Mouse (Mus musculus) spleen, embryonic (tissue): ENCODE data around the gene Ankzf1.
"Not testable (repeated sequence)": the region's sequence is repeated elsewhere in the genome, so short reads cannot be mapped to it uniquely, and the experiment has no call there.

Source experiments
- CTCF ChIA-PET: fragments of 350-600 bp; sonication (Branson Sonifier 250); formaldehyde crosslinking; loops from one replicate; lab custom pipeline; 2022; lab: Charles Lee

Gene Ankzf1

GRCm38 (mm10) chr1:75222926-75223325 lies 31.0 kb downstream of the Ankzf1 start:
- CTCF ChIA-PET, result no interaction called here

DNA sequence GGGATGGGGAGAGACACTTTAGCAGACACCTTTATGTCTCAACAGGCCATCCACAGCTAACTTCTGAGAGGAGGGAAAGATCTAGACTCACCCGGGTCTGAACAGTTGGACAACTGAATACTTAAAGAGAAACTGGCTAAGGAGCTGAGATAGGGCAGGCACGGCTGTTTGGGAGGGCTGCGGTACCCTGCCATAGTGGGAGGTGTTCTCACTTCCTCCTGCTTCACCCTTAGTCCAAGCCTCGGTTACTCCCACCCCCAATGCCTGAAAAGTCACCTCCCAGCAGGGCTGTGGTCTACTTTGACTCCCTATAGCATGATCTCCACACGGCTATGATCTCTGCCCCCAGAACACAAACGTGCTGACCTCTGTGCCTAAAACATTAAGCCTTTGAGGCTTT lies 31.6 kb downstream of the Ankzf1 start:
- CTCF ChIA-PET, result interaction anchor here (0.7 kb wide), 1 partner anchor 12 kb away, joined by 9 read pairs; no protein-coding TSS in a partner anchor

- CTCF ChIA-PET, result no interaction called here
Measured at GRCm38 (mm10) chr1:75225473-75225872, 33.5 kb downstream of the Ankzf1 start.

DNA sequence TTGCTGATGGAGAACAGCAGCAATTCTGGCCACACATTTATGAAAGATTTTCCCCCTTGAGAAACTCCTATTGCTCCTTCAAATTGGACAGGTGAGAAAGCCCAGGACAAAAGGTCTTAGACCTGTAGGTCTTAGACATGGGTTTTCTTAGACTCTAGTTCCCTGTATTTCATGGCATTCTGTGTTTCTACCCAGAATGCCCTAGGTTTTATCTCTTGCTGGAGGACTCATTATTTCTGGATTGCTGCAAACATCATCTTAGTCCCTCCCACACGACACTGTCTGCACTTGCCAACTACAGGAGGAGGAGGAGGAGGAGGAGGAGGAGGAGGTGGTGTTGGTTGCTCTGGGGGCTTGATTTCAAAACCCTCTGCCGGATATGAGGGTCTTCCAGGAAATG lies 34.2 kb downstream of the Ankzf1 start:
- CTCF ChIA-PET, result no interaction called here

- CTCF ChIA-PET, result interaction anchor here (0.7 kb wide), 1 partner anchor 24 kb away, joined by 3 read pairs; no protein-coding TSS in a partner anchor
Measured at GRCm38 (mm10) chr1:75227653-75228052, 35.7 kb downstream of the Ankzf1 start.

- CTCF ChIA-PET, result no interaction called here
Measured at GRCm38 (mm10) chr1:75229158-75229557, 37.2 kb downstream of the Ankzf1 start.

DNA sequence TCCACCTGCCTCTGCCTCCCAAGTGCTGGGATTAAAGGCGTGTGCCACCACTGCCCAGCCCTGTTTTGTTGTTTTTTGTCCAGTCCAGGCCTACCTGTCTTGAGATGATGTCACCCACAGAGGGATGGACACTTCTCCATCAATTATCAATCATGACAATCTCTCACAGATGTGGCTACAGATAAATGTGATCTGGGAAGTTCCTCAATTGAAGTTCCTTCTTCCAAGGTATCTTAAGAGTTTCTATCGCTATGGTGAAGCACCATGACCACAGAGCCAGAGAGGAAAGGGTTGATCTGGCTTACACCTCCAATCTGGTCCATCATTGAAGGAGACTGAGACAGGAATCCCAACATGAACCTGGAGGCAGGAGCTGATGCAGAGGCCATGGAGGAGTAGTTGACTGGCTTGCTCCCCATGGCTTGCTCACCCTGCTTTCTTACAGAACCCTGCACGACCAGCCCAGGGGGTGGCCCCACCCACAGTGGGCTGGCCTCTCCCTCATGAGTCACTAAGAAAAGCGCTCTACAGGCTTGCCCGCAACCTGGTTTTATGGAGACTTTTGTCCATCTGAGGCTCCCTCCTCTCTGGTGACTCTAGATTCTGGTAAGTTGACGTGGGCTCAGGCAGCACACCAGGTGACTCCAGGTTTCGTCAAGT lies 38.5 kb downstream of the Ankzf1 start:
- CTCF ChIA-PET, result no interaction called here

DNA sequence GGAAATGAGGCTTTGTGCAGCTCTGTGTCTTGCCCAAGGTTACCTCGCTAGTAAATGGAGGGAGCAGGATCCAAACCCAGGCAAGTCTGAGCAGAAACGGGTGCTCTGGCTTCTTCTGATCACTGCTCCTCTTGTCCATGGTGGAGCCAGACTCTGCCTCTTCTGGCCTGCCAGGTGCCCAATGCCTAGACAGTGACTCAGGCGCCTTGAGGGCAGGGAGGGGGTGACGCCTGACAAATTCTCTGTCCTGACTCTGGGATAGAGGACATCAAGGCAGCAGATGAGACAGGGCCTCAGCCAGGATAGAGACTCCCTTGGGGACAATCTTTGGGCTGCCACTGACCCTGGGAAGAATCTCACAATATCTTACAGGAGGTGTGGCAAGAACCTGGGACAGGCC lies 39.3 kb downstream of the Ankzf1 start:
- CTCF ChIA-PET, result no interaction called here

DNA sequence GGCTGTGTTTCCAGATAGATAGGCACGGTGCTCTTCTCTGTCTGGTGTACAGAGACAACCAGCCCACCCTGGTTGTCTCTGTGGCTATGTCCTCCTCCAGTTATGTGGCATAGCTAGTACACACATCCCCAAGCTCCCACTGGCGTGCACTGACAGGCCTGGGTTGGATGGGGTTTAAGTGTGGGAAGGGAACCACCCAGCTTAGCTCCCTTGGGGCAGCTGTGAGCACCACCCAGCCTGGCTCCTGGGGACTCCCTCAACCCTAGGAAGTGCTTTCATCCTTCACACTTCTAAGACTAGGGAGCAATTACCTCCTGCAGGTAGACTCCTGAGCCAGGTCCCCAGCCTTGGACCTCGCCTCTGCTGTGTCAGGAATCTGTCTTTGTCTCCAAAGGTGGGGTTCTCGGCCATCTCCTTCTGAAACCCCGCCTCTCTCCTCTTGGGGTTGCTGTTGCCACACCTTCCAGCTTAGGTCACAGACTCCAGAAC lies 39.8 kb downstream of the Ankzf1 start, which contains the start of gene A630095N17Rik:
Gene A630095N17Rik, minus strand, starts transcription at position 439 of the 489 bp plus-strand sequence.
- CTCF ChIA-PET, result no interaction called here

DNA sequence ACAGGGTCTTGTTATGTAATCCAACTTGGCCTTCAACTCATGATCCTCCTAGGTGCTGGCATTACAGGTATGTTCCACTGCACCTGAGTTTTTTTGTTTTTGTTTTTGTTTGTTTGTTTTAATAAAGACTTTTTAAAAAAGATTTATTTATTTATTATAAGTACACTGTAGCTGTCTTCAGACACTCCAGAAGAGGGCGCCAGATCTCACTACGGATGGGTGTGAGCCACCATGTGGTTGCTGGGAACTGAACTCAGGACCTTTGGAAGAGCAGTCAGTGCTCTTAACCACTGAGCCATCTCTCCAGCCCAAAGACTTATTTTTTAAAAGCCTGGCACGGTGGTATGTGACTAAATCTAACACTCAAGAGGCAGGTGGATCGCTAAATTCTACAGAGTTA lies 40.5 kb downstream of the Ankzf1 start:
- CTCF ChIA-PET, result not testable (repeated sequence)

- CTCF ChIA-PET, result interaction anchor here (0.7 kb wide), 1 partner anchor 17 kb away, joined by 3 read pairs; no protein-coding TSS in a partner anchor
Measured at GRCm38 (mm10) chr1:75234606-75235005, 42.7 kb downstream of the Ankzf1 start.

DNA sequence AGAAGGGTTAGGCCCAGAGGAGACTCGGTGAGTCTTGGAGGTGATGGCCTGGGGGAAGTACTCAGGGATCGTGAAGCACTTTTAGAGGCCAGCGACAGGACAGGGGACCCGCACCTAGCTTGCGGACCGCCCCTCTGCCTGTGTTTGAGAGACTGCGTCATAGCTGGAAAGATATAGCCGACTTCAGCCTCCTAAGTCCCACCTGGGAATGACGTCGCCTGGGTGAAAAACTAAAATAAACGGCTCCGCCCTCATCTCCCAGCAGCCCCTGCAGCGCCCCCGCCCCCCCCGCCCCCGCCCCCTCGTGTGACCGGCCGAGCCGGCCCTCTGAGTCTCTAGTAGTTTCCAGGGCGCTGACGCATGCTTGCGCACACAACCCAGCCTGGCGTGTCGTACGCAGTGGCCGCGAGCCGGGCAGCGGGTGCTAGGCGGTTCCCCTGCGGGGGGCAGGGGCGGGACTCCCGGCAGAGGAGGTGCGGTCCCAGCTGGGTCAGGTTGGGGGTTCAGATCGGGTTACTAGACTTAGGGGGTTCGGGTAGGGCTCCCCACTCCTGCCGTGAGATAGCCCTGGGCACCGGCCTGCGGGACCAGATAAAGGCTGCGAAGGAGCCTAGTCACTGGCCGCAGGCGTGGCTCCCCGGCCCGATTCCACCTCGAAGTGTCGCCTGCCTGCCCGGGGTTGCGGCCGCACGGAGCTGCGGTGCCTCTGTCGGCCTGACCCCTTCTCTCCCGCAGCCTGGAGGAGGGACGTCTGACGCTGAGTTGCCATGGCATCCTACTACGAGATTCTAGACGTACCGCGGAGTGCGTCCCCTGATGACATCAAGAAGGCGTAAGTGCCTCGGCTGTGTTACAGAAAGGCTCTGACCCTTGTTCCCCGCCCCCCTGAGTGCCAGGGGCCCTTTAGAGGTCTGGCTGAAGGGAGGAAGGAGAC lies 44.4 kb downstream of the Ankzf1 start, which contains the start of gene Dnajb2:
Gene Dnajb2, plus strand, starts transcription at position 290 of the 934 bp plus-strand sequence.
- CTCF ChIA-PET, result interaction anchor here (0.6 to 1.9 kb wide), 7 partner anchors 13 to 535 kb away, joined by 3 to 25 read pairs (median 5); partner anchors contain the start of gene Zfand2b

GRCm38 (mm10) chr1:75239591-75239990 lies 47.6 kb downstream of the Ankzf1 start:
- CTCF ChIA-PET, result no interaction called here

- CTCF ChIA-PET, result no interaction called here
Measured at GRCm38 (mm10) chr1:75243411-75243810, 51.5 kb downstream of the Ankzf1 start.

DNA sequence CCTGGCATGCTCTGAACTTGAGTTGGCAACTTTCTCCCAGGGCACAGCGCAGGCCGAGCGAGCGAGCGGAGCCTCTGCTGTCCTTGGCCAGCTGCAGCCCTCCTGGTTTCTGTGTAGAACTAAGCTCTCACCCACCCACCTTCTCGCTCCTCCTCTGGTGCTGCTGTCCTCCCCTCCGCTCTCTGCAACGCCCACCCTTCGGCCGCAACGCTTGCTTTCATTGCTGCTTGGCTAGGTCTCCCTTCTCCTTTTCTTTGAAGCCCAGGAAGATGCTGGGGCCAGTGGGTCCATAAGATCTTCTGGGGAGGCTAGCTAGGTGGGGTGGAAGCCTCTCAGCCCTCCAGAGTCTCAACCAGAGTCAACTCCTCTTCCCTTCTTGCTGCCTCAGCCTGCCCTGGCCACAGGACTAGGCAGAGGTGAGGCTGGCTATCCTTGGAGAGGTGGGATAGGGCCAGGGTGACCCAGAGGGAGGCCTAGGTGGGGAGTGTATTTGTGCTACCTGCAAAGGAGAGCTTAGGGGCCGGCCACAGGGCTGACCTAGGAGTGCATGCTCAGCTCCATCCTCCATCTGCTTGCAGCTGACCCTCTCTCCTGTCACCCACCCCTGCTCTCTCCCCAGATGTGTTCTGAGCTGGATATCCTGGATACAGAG lies 52.4 kb downstream of the Ankzf1 start:
- CTCF ChIA-PET, result no interaction called here

DNA sequence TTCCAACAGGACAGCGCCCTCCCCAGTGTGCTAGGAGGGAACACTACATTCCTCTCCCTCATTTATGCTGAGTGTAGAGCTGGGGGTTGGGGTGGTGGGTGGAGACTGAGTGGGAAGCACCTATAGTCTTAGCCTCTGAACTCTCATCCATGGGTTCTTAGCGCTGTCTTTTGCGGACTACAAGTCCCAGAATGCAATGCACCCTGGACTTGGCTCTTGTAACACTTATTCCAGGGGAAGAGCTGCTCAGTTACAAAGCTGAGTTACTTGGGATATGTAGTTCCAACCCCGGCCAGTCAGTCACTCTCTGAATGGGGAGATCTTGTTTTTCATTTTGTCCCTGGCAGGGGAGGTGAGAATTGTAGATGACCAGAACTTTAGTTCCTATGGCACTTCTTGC lies 52.9 kb downstream of the Ankzf1 start:
- CTCF ChIA-PET, result interaction anchor here (0.6 kb wide), 1 partner anchor 191 kb away, joined by 5 read pairs; the partner anchor contains the start of gene Gmppa

- CTCF ChIA-PET, result no interaction called here
Measured at GRCm38 (mm10) chr1:75247071-75247930, 55.4 kb downstream of the Ankzf1 start.

- CTCF ChIA-PET, result interaction anchor here (1.0 kb wide), 1 partner anchor 11 kb away, joined by 3 read pairs; no protein-coding TSS in a partner anchor
Measured at GRCm38 (mm10) chr1:75248041-75248772, 56.3 kb downstream of the Ankzf1 start.
